Mouse (Mus musculus) megakaryocyte-erythroid progenitor cell, adult 5-6 weeks (primary cell): ENCODE measurements at regions not wholly inside any gene's neighbourhood (a gene's known extent, or its start where the extent isn't known, plus 50 kb on each side); places are given as distances from the start of the nearest gene placed in this dataset.
A peak's percentile ranks its signal among the peaks of the same experiment; 100 is the strongest.

ENCODE experiments used
- ATAC-seq: replicated peaks from 2 replicates; pipeline ENCODE4 v1.8.0; 2016; ENCODE audit warnings: mild to moderate bottlenecking, inconsistent platforms; ENCODE audit not compliant: severe bottlenecking, poor library complexity, low FRiP score, low TSS enrichment

DNA sequence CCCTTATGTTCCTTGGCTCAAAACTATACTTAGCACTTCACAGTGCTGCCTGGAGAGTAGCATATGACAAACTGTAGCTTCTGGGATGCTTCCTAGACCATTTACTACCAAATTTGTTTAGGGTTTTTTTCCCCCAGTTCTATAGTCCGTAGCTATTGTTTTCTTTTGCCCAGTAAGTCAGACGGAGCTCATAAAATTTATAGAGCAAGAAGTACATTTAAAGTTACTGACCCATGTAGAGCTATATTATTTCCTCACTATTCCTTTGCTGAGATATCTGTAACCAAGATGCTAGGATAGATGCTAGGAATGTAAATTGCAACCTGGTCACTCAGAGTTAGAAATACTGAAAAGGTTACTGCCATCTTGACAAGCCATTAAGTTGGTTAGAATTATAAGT, 380.4 kb upstream of the Map3k7 start:
- ATAC-seq = no peak

DNA sequence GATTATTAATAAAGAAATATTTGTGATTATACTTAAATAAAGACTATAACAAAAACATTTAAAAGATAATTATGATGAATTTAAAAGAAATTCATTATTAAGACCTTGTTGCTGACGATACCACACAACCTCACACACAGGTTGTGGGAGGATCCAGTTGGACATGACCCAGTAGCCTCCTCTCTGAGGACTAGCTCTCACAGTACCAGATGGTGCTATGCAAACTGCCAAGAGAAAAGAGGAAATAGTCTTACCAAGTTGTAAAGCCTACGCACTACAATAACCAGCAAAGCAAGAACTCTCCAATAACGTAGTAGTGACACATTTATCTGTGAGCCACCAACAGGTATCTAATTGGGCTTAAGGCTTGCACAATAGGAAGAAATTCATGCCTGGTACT, 379.7 kb upstream of the Map3k7 start:
- no peak for ATAC-seq

DNA sequence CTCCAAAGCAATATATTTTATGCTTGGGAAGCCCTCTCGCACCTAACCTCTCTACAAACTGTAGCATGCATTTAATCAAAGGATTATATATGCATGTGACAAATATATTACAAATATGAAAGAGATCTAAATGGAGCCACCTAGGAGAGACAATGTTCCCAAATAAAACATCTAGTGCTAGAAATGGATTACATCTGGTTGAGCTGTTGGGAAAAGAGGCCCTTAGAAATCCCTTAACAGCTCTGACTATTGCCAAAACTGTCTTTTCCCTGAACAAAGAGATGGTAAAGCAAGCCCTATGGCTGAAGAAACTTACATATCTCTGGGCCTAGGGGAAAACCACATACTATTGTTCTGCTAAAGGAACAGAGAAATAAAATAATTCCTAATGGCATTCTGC, 369.8 kb upstream of the Map3k7 start:
- ATAC-seq = no peak

DNA sequence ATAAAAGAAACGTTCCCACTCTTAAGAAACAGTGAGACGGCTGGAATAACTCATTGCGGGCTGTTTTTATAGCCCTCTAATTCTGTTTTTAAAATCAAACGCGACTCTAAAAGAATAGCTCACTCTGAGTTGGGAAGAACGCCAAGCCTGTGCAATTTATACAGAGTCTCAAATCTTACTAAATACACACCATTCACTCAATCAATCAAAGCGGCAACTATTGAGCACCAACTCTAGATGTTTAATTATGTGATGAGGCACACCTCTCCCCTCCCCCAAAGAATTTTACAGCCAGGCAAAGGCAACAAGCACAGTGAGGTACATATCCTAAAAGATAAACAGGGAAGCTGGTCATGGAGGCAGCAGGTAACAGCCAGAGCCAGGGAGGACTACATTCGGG, 362.4 kb upstream of the Map3k7 start:
- ATAC-seq = no peak

DNA sequence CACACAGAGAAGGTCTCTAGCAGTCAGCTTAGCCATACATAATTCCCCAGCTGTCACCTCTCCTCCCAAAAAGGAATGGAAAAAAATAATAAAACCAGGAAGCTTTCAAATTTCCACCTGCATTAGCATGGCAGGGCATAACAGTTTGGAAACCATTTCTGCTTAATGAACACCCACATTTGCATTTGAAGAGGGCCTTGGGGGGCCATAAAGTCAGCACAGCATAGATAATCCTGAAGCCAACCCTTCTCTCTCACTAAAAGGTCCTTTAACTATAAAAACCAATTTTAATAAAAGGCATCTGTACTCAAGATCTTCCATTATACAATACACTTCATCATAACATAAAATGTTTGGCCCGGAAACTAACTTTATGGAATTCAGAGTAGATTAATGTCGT, 360.1 kb upstream of the Map3k7 start:
- no peak for ATAC-seq

DNA sequence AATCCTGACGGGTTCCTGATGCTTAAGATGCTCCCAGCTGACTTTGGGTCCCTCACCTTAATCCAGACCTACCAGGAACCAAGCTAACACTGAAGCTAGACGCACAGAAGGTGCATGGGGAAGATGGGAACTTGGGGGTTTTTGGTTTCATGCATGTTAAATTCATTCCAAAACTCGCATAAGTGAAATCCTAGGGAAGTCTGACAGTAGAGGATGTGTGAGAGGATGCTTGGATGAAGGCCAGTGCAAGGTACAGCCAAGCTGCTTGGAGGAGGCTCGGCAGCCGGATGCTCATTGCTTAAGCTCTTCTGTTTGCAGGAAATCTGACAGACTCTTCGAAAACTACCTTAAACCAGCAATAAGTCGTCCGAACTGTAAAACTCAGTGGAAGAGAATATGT, 355.1 kb upstream of the Map3k7 start:
- no peak for ATAC-seq

DNA sequence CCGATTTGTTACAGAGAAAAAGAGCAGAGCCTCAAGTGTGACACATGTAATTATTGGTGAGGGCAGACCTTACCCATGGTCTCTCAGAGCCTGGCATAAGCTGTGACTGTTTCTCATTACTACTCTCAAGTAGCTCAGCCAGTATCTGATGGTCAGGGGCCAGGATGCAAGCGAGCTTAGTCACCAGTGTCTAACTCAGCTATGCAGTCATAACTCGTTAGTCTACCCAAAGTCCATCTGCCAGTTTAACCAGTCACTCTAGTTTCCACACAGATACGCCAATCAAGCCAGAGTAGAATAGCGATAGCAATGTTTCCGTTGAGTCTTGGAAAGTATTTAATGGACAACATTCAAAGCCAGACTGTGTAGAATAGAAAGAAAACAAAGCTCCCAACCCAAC, 354.3 kb upstream of the Map3k7 start:
- ATAC-seq = no peak

DNA sequence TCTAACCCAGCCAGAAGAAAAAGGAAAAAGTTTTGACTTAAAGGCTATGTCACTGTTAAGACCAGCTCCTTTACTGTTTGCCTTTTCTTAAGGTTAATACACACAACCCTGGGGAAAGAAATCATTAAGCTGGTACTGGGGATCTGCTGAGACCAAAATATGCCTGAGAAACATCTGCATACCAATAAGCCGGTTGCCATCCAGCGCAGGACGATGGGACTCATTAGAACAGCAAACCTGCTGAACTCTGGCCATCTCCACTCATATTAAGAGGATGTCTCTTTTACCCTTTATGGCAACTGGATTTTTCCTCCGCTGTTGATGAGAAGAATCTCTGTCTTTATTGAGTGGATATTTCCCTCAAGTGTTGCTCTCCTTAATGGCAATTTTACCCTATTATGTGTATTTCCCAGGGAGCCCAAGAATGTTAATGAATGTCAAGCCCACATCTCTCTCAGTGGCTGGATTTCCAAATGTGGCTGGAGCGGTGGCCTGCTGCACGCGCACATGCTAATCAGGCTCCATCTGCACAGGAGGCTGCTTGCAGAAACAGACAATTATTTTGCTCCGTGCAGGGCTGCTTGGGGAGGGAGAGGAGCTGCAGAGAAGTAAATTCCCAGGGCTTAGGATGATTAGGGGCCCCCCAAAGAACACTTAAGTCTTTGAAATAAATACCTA, 351.6 kb upstream of the Map3k7 start:
- ATAC-seq = no peak

DNA sequence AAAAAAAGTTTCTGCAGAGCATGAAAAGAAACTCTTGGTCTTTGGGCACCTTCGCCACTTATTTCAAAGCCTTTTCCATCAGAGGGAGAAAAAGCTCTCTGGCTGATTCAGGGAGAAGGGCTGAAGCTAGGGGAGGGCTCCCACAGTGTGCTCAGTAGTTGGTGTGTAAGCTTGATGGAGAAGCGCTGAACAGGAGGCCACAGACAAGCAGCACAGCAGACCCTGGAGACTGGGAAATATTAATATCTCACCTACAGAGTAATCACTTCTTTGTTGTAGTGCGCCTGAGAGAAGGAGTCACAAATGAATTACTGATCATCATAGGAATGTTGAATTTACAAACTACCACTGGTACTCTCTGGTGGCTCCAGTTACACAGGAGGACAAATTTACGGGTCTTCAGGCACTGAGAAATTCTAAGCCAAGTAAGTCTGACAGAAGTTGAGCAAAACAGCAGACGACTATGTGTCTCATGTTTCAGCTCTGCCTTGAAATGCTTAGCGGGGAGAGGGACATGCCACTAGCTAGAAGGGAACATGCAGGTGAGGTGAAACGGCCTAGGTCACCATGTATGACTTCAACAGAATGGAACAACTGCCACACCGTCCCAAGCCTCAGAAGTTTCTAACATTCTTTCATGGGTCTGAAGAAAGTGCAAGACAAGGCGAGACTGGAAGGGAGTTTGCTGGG, 350.9 kb upstream of the Map3k7 start:
- ATAC-seq = no peak

DNA sequence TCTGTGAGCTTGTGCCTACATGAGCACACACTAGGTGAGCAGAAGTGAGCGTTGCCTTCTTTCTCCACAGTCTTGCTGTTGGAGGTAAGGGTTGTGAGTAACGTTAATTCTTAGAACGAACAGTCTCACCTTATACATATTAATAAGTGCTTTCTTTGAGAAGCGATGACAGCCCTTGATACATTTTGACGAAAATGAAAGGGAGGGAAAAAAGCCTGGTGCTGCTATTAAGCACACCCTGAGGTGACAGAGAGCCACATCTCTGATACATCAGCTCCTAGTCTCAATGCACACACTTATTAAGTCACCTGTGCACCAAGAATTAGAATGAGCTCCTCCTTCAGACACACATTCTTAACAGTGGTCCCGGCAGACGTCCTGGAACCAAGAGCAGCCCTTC, 346.3 kb upstream of the Map3k7 start:
- no peak for ATAC-seq

DNA sequence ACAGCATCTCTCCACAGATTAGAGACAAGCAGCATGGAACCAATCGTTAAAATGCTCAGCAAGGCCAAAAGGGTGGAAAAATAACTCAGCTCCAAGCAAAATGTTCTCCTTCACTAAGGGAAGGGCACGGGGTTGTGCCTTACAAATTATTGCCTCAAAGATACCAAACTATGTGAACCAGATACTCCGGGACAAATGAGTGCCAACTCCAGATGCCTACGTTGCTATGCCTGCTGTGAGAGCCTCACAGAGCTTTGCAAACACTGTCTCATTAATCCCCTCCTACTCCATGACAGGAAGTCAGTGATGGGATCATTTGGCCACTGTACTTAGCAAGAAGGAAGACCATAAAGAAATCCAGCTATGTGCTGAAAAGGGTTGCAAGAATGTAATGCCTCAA, 345.9 kb upstream of the Map3k7 start:
- ATAC-seq = no peak

DNA sequence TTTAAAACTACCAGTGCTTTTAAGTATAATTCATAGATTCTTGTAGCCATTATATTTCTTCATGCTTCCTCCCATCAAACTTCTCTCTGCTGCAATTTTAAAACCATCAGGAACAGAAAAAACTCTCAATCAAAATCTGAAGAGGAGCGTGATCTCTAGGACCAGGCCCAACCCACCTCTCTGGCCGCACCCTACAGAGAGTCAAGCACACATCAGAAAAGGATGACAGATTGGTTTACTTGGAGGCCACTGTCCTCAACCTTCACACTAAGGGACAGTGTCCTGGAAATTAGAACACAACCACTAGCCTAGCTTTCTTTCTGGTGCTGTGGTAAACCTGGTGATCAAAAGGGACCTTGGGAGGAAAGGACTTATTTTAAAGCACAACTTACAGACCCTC, 342.7 kb upstream of the Map3k7 start:
- no peak for ATAC-seq

DNA sequence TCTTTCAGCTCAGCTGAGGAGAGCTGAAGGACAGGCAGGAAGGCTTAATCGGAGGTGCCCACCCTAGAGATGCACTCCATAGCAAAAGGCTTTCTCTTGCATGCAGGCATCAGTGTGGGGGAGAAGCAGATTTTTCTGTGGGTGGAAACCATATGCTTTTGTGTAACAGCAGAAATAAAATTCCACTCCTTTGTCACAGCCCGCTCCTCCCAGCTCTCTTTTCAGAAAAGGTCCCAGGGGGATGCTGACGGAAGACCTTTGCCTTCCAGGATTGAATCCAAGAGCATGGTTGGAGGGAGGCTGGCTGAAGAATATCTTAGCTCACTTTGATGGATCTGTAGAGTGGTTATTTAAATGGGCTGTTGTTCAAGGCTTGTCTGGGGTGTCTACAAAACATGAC, 336.8 kb upstream of the Map3k7 start:
- no peak for ATAC-seq

DNA sequence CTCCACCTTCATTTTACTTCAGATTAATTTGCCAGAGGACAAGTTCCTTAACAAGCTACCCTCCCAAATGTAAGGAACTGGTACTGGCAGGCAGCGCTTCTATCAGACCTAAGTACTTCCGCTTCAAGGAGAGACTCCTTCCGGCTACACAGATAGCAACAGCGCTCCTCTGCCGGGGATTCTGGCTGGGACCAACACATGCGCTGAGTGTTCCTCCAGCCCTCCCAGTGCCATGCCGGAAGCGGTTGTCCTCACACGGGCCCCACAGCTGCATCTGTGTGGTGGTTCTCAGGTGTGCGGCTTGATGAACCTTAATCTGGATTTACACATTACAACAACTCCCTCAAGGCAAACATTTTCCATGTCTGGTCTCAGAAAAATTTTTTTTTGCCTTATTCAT, 336.1 kb upstream of the Map3k7 start:
- ATAC-seq = no peak

DNA sequence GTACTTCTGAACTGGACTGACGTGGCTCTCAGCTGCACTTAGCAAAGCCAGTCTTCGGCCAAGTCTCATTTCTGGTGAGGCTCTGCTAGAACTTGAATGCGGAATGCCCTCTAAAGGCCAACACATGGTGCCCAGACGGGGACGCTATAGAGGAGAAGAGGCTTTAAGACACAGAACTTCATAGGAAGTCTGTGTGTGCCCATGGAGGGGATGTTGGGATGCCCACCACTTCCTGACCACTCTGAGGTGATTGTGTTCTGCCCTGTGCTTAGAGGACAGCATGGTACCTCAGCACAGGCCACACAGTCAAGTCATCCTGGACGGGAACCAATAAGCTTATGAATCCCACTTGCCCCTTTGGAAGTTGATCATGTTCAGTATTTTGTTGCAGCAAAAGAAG, 325.3 kb upstream of the Map3k7 start:
- ATAC-seq = no peak

DNA sequence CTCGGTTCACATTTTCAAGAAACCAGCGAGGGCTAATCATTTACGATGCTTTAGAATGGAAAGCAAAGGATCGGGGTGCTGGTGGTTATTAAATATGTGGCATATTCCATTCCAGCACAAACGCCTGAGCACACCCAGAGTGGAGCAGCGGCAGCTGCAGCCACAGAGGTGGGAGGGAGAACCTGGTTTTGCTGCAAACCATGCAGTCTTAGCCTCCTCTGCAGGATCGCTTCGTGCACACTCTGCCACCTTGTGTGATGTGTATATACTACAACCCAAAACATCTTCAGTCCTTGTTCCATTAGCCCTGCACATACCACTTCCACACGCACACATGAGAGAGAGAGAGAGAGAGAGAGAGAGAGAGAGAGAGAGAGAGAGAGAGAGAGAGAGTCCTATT, 321.7 kb upstream of the Map3k7 start:
- ATAC-seq = peak; percentile 52; the same call in 1 of the 2 replicates

DNA sequence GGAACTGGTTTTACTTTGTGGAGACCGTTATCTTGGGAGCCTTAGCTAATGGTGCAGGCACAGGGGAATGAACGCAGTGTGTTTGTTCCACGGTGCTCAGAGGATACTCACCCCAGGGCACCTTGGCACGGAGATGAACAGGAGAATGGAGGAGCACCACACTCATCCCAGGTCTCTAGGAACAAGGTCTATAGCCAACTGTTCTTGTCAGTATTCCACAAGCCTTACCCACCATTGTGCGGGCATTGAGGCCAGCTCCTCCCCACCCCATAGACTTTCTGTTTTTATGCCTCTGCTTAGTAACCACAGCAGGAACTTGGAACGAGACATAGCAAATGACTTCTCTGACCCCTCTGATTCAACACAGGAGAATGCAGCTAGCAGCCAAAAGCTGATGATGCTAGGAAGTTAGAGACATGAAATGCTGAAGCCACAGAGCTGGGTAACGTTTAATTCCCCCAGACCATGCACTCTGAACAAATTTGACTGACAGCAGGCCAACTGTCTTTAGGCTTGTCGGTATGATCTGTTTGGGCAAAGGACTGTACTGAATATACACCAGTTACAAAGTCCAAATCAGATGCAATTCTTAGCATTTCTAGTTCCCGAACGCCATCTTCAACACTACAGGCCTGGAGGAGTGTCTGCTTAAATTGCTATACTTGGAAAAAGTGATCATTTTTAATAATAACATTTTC, 321.2 kb upstream of the Map3k7 start:
- no peak for ATAC-seq

DNA sequence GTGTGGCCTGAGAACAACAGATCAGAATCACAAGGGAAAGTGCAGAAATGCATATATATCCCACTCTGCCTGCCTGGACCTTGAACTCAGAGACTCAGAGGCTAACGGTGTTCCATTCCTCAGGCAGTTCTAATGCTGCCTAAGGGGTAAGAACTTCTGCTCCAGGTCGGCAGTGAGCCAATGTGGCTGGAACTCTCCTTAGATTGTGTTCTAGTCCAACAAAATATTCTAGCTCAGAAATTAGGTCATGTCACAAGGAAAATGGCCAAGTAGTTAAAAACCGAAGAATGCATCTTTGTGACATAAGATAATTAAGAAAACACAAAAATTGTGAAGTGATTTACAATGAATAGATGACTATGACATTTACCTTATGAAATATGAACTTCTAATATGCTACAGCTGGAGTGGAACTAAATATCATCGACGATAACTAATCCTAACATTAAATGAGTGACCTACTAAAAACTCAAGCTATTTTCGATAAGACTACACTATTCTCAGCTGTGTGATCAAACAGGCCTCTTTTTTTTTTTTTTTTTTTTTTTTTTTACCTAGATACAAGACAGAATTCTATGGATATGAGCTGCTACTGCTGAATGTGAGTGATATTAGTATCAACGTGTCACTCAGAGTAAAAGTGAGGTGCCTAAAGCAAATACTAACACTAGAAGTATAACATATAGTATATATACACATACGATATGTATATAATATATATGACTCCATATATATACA, 315.1 kb upstream of the Map3k7 start:
- ATAC-seq = no peak

DNA sequence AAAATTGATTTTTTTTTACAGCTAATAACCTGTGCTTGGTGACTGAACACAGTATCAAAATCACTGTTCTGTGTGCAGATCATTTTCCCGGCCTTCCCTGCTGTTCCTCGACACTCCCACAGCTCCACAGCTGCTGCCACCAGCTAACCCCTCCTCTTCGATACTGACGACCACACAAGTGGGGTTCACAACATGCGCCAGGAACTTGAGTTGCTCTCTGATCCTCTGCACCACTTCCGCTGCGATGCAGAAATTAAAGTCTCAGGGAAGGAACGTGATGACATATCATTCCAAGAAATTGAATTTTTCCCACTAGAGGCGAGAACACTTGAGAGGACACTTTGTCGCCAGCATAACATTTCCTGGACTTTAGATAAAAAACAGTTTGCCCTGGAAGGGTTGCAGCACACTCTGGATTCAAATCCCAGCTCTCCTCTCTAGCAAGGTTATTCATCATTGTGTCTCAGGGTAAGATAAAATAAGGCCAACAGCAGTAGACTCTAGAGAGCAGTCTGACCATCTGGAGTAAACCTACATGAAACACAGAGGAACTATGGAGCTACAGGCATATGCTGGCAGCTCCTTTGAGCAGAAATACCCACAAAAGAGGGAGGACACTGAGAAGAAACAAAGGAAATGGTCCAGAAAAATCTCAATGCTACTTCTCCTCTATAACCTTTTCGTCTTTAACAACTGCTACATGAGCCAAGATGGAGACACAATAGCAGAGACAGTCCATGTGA, 308.4 kb upstream of the Map3k7 start:
- no peak for ATAC-seq

DNA sequence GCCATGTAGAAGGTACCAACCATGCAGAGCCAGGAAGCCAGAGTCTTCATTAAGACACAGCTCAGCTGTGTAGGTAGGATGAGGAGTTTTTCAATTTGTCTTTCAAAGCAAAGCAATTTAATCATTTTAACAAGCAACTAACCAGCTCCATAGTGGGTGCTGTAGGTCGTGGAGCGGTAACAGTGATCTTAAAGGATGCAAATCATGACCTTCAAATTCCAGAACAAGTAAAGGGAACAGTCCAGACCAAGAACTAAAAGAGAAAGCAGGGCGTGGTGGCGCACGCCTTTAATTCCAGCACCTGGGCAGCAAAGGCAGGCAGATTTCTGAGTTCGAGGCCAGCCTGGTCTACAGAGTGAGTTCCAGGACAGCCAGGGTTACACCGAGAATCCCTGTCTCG, 307.8 kb upstream of the Map3k7 start:
- no peak for ATAC-seq
